In the genomic region with DNA sequence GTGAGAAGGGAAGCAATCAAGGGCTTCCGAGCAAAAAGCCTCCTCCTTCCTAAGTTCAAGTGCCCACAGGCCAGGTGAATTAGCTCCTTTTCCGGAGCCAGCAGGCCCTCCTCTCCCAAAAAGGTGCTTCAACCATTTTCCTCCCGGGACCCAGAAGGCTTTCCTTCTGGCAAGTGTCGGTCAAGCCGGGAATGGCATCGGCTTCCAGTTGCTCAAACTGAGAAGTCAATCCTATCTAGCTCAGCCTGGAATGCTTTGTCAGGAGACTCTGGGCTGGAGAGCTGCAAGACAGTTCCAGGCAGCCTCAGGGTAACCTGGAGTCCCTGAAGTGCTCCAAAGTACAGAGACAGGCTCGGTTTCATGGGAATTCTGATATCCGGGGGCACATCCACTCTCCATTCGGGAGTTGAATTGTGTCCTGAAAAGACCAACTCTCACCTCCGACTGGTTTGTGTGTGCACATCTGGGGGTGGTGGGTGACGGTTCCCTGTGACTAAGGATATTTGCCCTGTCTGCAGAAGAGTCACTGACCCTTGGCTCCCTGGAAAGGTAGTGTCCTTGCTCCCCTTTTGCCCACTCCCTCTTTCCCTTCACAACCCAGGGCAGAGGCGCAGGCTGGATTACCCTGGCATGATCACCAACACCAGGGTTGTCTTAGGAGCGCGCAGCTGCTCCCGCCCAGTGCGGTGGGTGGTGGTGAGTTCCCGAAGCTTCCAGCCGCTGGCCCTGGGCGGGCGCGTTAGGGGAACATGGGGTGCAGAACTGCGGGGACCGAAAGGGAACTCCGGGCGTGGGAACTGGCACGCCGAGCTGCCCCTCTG, we compare ENCODE assay signal across 10 mouse cellular contexts. TPM values are rescaled to one million over a fixed set of nuclear protein-coding genes. Genes with fewer than 3 reads are reported as not detected.
DNase-seq lines count a peak whose midpoint lies in the region; ATAC-seq and TF ChIP-seq lines count a peak whose summit lies in the region.
"Had no signal": no experiment of that assay in that cellular context is flagged by ENCODE, and none has a peak within 500 bp of the region (broad histone marks: within the 10 kb centered on the region; RNA-seq: fewer than 3 reads in every experiment).

No protein-coding gene starts in this region.

- H3K4me3 ChIP-seq in bone marrow macrophage, adult 2 months (ENCODE audit: insufficient read depth, low read length) = peak overlapping the region; percentile 27; the same call in 1 of the 2 replicates
- peak overlapping the region; percentile 72 for H3K4me3 ChIP-seq in forebrain, postnatal 0 days (ENCODE audit: low read depth, low read length)
- peak overlapping the region; percentile 48 for H3K4me3 ChIP-seq in midbrain, embryonic 11.5 days (ENCODE audit: low read depth, low read length)
- H3K4me3 ChIP-seq in stomach, postnatal 0 days (ENCODE audit: low read depth, low read length) = peak overlapping the region; percentile 54
- H3K4me3 ChIP-seq: myocyte had no signal

- no peak for TF ChIP-seq POLR2A in bone marrow macrophage, adult 2 months (IDR thresholded peaks at IDR 0.05; ENCODE audit: borderline replicate concordance, low read depth, low read length)

- peak; percentile 11 for DNase-seq in gastrocnemius, postnatal 10 days
- DNase-seq in gastrocnemius, postnatal 25 days = no peak
- peak; percentile 26 for DNase-seq in forebrain, postnatal 0 days
- DNase-seq in kidney, postnatal 4 days = peak; percentile 7 to 14
- DNase-seq in midbrain, embryonic 11.5 days (ENCODE audit: low spot score, missing footprints) = peak; percentile 96
- no peak for DNase-seq in stomach, postnatal 0 days (ENCODE audit: low spot score)
- no peak for DNase-seq in adrenal gland, postnatal 4 days (ENCODE audit: low spot score in 2 of 2)

- H3K4me2 ChIP-seq in forebrain, postnatal 0 days (ENCODE audit: low read depth) = peak overlapping the region; percentile 87
- H3K4me2 ChIP-seq in midbrain, embryonic 11.5 days = peak overlapping the region; percentile 83
- peak overlapping the region; percentile 85 for H3K4me2 ChIP-seq in stomach, postnatal 0 days (replicated peaks; ENCODE audit: low read depth)

- TF ChIP-seq CTCF in bone marrow macrophage, adult 2 months (IDR thresholded peaks at IDR 0.05; ENCODE audit: low read depth, low read length) = no peak
- TF ChIP-seq CTCF in forebrain, postnatal 0 days (IDR thresholded peaks at IDR 0.05; ENCODE audit: low read depth) = no peak
- no peak for TF ChIP-seq CTCF in stomach, postnatal 0 days (IDR thresholded peaks at IDR 0.05; ENCODE audit: low read depth)

- no peak for ATAC-seq in forebrain, postnatal 0 days
- ATAC-seq in midbrain, embryonic 11.5 days (ENCODE audit: low FRiP score) = no peak
- no peak for ATAC-seq in stomach, postnatal 0 days (ENCODE audit: low FRiP score, low TSS enrichment)

- no peaks in the 10 kb centered on the region for H3K9me3 ChIP-seq in forebrain, postnatal 0 days (ENCODE audit: low read length)
- no peaks in the 10 kb centered on the region for H3K9me3 ChIP-seq in midbrain, embryonic 11.5 days (ENCODE audit: control insufficient read depth, low read length)
- no peaks in the 10 kb centered on the region for H3K9me3 ChIP-seq in stomach, postnatal 0 days (ENCODE audit: control insufficient read depth, low read length)

- no peak overlapping the region for H3K27ac ChIP-seq in bone marrow macrophage, adult 2 months (ENCODE audit: insufficient read depth, low read depth, low read length)
- H3K27ac ChIP-seq in forebrain, postnatal 0 days (ENCODE audit: low read depth, low read length) = peak overlapping the region; percentile 89
- no peak overlapping the region for H3K27ac ChIP-seq in midbrain, embryonic 11.5 days (ENCODE audit: low read depth, low read length)
- no peak overlapping the region for H3K27ac ChIP-seq in stomach, postnatal 0 days (replicated peaks)

- H3K36me3 ChIP-seq in forebrain, postnatal 0 days (ENCODE audit: insufficient read depth) = no peaks in the 10 kb centered on the region
- no peaks in the 10 kb centered on the region for H3K36me3 ChIP-seq in midbrain, embryonic 11.5 days (ENCODE audit: control insufficient read depth, insufficient read depth, low read length)
- H3K36me3 ChIP-seq in stomach, postnatal 0 days (ENCODE audit: control insufficient read depth, insufficient read depth, low read length) = no peaks in the 10 kb centered on the region

- 14% methylated on average over 27 of the region's 27 CpGs for WGBS in forebrain, postnatal 0 days
- WGBS in midbrain, embryonic 11.5 days = 8% methylated on average over 27 of the region's 27 CpGs
- 24% methylated on average over 27 of the region's 27 CpGs for WGBS in stomach, postnatal 0 days

- TF ChIP-seq EP300 in stomach, postnatal 0 days (optimal IDR thresholded peaks at IDR 0.05) = no peak

- peak overlapping the region; percentile 67 for H3K9ac ChIP-seq in forebrain, postnatal 0 days
- peak overlapping the region; percentile 67 for H3K9ac ChIP-seq in midbrain, embryonic 11.5 days (ENCODE audit: low read length)
- H3K9ac ChIP-seq in stomach, postnatal 0 days (ENCODE audit: low read length) = peak overlapping the region; percentile 63

- peaks cover 2% of the 10 kb centered on the region; the same call in 1 of the 2 replicates for H3K4me1 ChIP-seq in bone marrow macrophage, adult 2 months (ENCODE audit: control insufficient read depth, insufficient read depth, low read length)
- H3K4me1 ChIP-seq in forebrain, postnatal 0 days (ENCODE audit: insufficient read depth) = no peaks in the 10 kb centered on the region; the same call in 1 of the 2 replicates
- H3K4me1 ChIP-seq in midbrain, embryonic 11.5 days (ENCODE audit: control insufficient read depth, insufficient read depth, low read length) = peaks cover 10% of the 10 kb centered on the region
- no peaks in the 10 kb centered on the region; the same call in 1 of the 2 replicates for H3K4me1 ChIP-seq in stomach, postnatal 0 days (replicated peaks; ENCODE audit: control insufficient read depth, insufficient read depth)

- no peaks in the 10 kb centered on the region for H3K27me3 ChIP-seq in forebrain, postnatal 0 days (ENCODE audit: insufficient read depth, low read length)
- H3K27me3 ChIP-seq in midbrain, embryonic 11.5 days (ENCODE audit: control insufficient read depth, insufficient read depth, low read length) = peaks cover 17% of the 10 kb centered on the region
- no peaks in the 10 kb centered on the region for H3K27me3 ChIP-seq in stomach, postnatal 0 days (ENCODE audit: control insufficient read depth, insufficient read depth, low read length)
- H3K27me3 ChIP-seq: CH12.LX had no signal

RNA-seq across cellular contexts. Expression of gene Fam84a, which starts 2.6 kb away (rescaled TPM):
- under 1 TPM; 0.16 to 0.32 TPM for total RNA-seq in gastrocnemius, postnatal 10 days (2021)
- under 1 TPM; 0.05 to 0.38 TPM for total RNA-seq in gastrocnemius, postnatal 25 days (2021)
- 0.19 TPM in 1 of 2 replicates, not detected in the other for polyA plus RNA-seq in bone marrow macrophage, adult 2 months (2012; ENCODE audit: insufficient read depth, insufficient read length, missing spikeins)
- total RNA-seq in forebrain, postnatal 0 days (2014; rRNA removed) = 66.9 and 69.6 TPM in 2 replicates
- polyA plus RNA-seq in forebrain, postnatal 0 days (2015; fragmentation: Nextera tagmentation; extraction: Ambion mirVana) = 44.0 and 47.5 TPM in 2 replicates
- polyA plus RNA-seq in midbrain, embryonic 11.5 days (2014; fragmentation: Nextera tagmentation; extraction: Ambion mirVana) = 28.3 and 30.5 TPM in 2 replicates
- polyA plus RNA-seq in stomach, postnatal 0 days (2015; fragmentation: Nextera tagmentation; extraction: Ambion mirVana) = 29.3 and 32.8 TPM in 2 replicates
- 1 to 10 TPM; 5.2 to 6.9 TPM for total RNA-seq in adrenal gland, postnatal 4 days (2021)
- total RNA-seq: CH12.LX had no signal

Comparison
In these comparisons a context has a peak if more than half of its experiments do, and no peak if none do; other contexts are left out.
1. DNase-seq: peak in gastrocnemius, postnatal 10 days (single experiment), forebrain, postnatal 0 days (single experiment), kidney, postnatal 4 days (2 of 2) and midbrain, embryonic 11.5 days (single experiment); none in gastrocnemius, postnatal 25 days (single experiment), stomach, postnatal 0 days (single experiment) and adrenal gland, postnatal 4 days (0 of 2).
2. Peak in every context shown above with its lines, with median percentiles within 50 percentile points of each other: H3K4me3 ChIP-seq, H3K4me2 ChIP-seq and H3K9ac ChIP-seq.